Mouse (Mus musculus): ENCODE results near the gene Ucp3. TPM values are rescaled to one million over a fixed set of nuclear protein-coding genes. Genes with fewer than 3 reads are reported as not detected.

The Ucp3 gene
- polyA plus RNA-seq, 1 experiment from 2014 or later: 0.08 TPM

DNA sequence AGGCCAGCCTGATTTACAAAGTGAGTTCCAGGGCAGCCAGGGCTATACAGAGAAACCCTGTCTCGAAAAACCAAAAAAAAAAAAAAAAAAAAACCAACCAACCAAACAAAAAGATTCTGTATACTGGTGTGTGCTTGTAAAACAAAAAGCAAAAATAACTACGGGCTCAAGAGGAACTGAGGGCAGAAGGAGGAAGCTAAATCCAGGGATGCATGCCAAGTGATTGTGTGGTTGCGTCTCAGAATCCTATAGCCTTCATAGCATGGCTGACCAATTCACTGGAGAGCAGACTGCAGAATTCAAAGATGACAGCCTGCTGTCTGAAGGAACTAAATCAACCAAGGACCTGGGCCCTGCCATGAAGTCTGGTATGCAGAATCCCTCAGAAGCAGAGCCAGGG is 61.4 kb downstream of the Ucp3 start:
- H3K4me3 ChIP-seq (ENCODE audit: low read depth, low read length): no peak overlapping the region
- peaks cover 8% of the 10 kb centered on the region for H3K4me1 ChIP-seq (ENCODE audit: control insufficient read depth, low read depth, low read length)
- H3K9me3 ChIP-seq (replicated peaks; ENCODE audit: control insufficient read depth, low read length): no peaks in the 10 kb centered on the region
- H3K36me3 ChIP-seq (ENCODE audit: control insufficient read depth, insufficient read depth): peaks cover 2% of the 10 kb centered on the region; the same call in 1 of the 2 replicates
- WGBS (ENCODE audit: insufficient replicate concordance): 50% methylated on average over 3 of the region's 3 CpGs
- H3K27ac ChIP-seq (ENCODE audit: low read length): no peak overlapping the region
- ATAC-seq (ENCODE audit: low read depth): no peak
- H3K4me2 ChIP-seq (ENCODE audit: low read depth, low read length): no peak overlapping the region
- H3K9ac ChIP-seq (ENCODE audit: low read depth, low read length): no peak overlapping the region
- H3K27me3 ChIP-seq (ENCODE audit: control insufficient read depth, insufficient read depth, low read depth, low read length): no peaks in the 10 kb centered on the region

DNA sequence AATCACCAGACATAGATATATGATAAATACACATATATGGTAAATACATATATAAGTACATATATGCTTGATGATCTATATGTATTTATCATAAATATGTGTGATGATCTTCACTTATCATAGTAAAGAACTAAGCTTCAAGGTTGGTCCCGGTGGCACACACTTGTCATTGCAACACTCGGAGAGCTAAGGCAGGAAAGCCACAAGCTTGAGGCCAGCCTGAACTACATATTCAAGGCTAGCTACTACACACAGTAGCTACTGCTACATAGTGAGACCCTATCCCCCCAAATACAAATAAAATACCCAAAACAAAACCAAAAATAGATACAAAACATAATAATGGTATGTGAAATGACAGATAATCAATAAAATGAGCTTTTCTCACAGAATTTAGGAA is 63.0 kb downstream of the Ucp3 start:
- Histone ChIP-seq H3K27ac (ENCODE audit: low read length) (no peak overlapping the region), H3K4me2 (ENCODE audit: low read depth, low read length) (no peak overlapping the region), H3K9me3 (replicated peaks; ENCODE audit: control insufficient read depth, low read length) (no peaks in the 10 kb centered on the region), H3K27me3 (ENCODE audit: control insufficient read depth, insufficient read depth, low read depth, low read length) (no peaks in the 10 kb centered on the region), H3K4me1 (ENCODE audit: control insufficient read depth, low read depth, low read length) (peaks cover 8% of the 10 kb centered on the region), H3K36me3 (ENCODE audit: control insufficient read depth, insufficient read depth) (peaks cover 9% of the 10 kb centered on the region; the same call in 1 of the 2 replicates), H3K9ac (ENCODE audit: low read depth, low read length) (no peak overlapping the region), H3K4me3 (ENCODE audit: low read depth, low read length) (no peak overlapping the region)
- no peak for ATAC-seq (ENCODE audit: low read depth)
- 24% methylated on average over 2 of the region's 2 CpGs for WGBS (ENCODE audit: insufficient replicate concordance)

Other genes with a start within 250 kb of the Ucp3 start
- 1.7 and 1.8 TPM in 2 replicates for gene Pgm2l1, start 245.6 kb upstream of the Ucp3 start, polyA plus RNA-seq (2015; fragmentation: Nextera tagmentation; extraction: Ambion mirVana)
- gene P4ha3, start 187.5 kb upstream of the Ucp3 start, polyA plus RNA-seq (2015; fragmentation: Nextera tagmentation; extraction: Ambion mirVana): 0.54 and 0.81 TPM in 2 replicates
- 8.4 and 9.8 TPM in 2 replicates for gene C2cd3, start 100.8 kb upstream of the Ucp3 start, polyA plus RNA-seq (2015; fragmentation: Nextera tagmentation; extraction: Ambion mirVana)
- 23.1 and 26.4 TPM in 2 replicates for gene Ppme1, start 100.7 kb upstream of the Ucp3 start, polyA plus RNA-seq (2015; fragmentation: Nextera tagmentation; extraction: Ambion mirVana)
- gene Ucp2, start 20.3 kb downstream of the Ucp3 start, polyA plus RNA-seq (2015; fragmentation: Nextera tagmentation; extraction: Ambion mirVana): 722 and 766 TPM in 2 replicates
- gene Dnajb13, start 42.0 kb downstream of the Ucp3 start, polyA plus RNA-seq (2015; fragmentation: Nextera tagmentation; extraction: Ambion mirVana): 3.0 and 4.4 TPM in 2 replicates
- 10.7 and 13.1 TPM in 2 replicates for gene Coa4, start 64.1 kb downstream of the Ucp3 start, polyA plus RNA-seq (2015; fragmentation: Nextera tagmentation; extraction: Ambion mirVana)
- gene Rab6a, start 134.4 kb downstream of the Ucp3 start, polyA plus RNA-seq (2015; fragmentation: Nextera tagmentation; extraction: Ambion mirVana): 30.8 and 34.9 TPM in 2 replicates
- gene Mrpl48, start 135.3 kb downstream of the Ucp3 start, polyA plus RNA-seq (2015; fragmentation: Nextera tagmentation; extraction: Ambion mirVana): 37.4 and 38.8 TPM in 2 replicates
- 0.33 and 0.65 TPM in 2 replicates for gene Plekhb1, start 189.4 kb downstream of the Ucp3 start, polyA plus RNA-seq (2015; fragmentation: Nextera tagmentation; extraction: Ambion mirVana)
- gene Fam168a, start 233.6 kb downstream of the Ucp3 start, polyA plus RNA-seq (2015; fragmentation: Nextera tagmentation; extraction: Ambion mirVana): 5.0 and 6.3 TPM in 2 replicates